Mouse (Mus musculus) myocyte (in vitro differentiated cells): ENCODE measurements at regions not wholly inside any gene's neighbourhood (a gene's known extent, or its start where the extent isn't known, plus 50 kb on each side); places are given as distances from the start of the nearest gene placed in this dataset.

Experiments
- E2F4 ChIP-seq: IDR thresholded peaks from one replicate; pipeline ENCODE4 v1.6.1; 2011; ENCODE audit warnings: mild to moderate bottlenecking, control low read depth, moderate library complexity; ENCODE audit not compliant: insufficient read depth
- MYOD1 ChIP-seq, 3 experiments: IDR thresholded peaks; one replicate each; pipeline ENCODE4 v1.6.1; 2011; ENCODE audit warnings: control low read depth in 2 of 3, low read depth in 2 of 3, mild to moderate bottlenecking in 2 of 3, moderate library complexity in 1 of 3; ENCODE audit not compliant: insufficient read length in 2 of 3, control insufficient read depth in 1 of 3
- MYOG ChIP-seq, 3 experiments: IDR thresholded peaks; one replicate each; pipeline ENCODE4 v1.6.1; 2011; ENCODE audit warnings: control low read depth in 2 of 3, low read depth in 2 of 3, mild to moderate bottlenecking in 2 of 3; ENCODE audit not compliant: insufficient read length in 2 of 3, control insufficient read depth in 1 of 3, insufficient read depth in 1 of 3
- POLR2A ChIP-seq: IDR thresholded peaks from one replicate; pipeline ENCODE4 v1.6.1; 2011; ENCODE audit warnings: low read depth, mild to moderate bottlenecking, control low read depth, moderate library complexity; ENCODE audit not compliant: insufficient read length
- POLR2AphosphoS2 ChIP-seq: IDR thresholded peaks from one replicate; pipeline ENCODE4 v1.6.1; 2011; ENCODE audit warnings: low read depth, control low read depth; ENCODE audit not compliant: insufficient read length
- TCF12 ChIP-seq: IDR thresholded peaks from one replicate; pipeline ENCODE4 v1.6.1; 2011; ENCODE audit warnings: mild to moderate bottlenecking, control low read depth; ENCODE audit not compliant: poor library complexity, insufficient read depth, severe bottlenecking
- USF1 ChIP-seq: IDR thresholded peaks from one replicate; pipeline ENCODE4 v1.6.1; 2011; ENCODE audit warnings: low read depth, mild to moderate bottlenecking, control low read depth, moderate library complexity

DNA sequence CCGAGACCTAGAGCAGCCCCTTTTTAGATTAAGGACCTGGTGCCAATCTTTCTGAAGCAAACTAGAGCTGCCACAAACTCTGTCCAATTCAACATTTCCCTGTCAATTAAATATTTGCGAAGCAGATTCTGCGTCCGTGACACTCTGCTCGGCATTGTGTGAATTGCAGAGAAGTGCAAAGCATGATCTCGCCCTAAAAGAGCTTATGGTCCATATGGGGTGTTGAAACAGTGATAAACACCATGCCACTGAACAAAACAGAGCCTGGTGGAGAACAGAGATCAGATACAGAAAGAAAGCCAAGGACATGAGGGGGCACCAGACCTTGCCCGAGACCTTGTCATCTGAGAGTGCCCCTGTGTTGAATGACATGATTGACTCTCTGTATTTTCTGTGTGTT, 167.2 kb upstream of the Zfp703 start:
- no peak for TF ChIP-seq TCF12
- TF ChIP-seq POLR2A = no peak
- no peak for TF ChIP-seq MYOG (IDR thresholded peaks at IDR 0.05; ENCODE audit: control insufficient read depth in 1 of 3, insufficient read depth in 1 of 3, insufficient read length in 2 of 3, low read depth in 2 of 3)
- TF ChIP-seq USF1 = no peak
- TF ChIP-seq POLR2AphosphoS2 = no peak
- TF ChIP-seq MYOD1 (IDR thresholded peaks at IDR 0.05; ENCODE audit: control insufficient read depth in 1 of 3, insufficient read length in 2 of 3, low read depth in 2 of 3) = no peak
- TF ChIP-seq E2F4 = no peak
